Mouse (Mus musculus): Measurements from ENCODE around the gene Tgm2. TPM values are rescaled to one million over a fixed set of nuclear protein-coding genes. Genes with fewer than 3 reads are reported as not detected.

Tgm2 gene
- polyA plus RNA-seq, 2 experiments, result 6.9 to 12.1 TPM

DNA sequence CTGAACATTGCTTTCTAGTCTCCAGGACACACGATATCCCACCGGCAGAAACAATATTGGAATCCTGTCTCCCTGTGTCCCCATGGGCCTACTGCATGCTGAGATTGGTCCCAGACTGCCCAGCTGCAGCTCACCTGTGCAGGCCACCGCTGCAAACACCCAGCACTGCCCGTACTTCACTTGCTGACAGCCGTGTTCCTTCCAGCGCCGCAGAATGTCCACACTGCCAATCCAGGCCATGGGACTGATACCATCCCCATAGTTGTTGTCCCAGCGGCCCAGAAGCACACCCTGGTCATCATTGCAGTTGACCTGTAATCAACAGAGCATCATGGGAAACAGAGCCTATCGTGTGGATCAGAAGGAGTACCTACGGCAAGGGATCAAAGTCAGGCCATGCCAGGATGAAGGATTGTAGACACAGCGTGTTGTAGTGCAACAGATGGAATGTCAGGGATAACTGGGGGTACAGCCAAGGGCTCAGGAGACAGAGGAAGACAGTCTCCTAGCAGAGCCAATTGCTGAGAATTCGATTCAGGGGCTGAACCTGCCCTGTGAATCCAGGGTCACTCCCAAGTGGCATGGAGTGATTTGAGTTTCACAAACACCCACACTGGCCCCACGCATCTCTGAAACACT lies 14.9 kb downstream of the Tgm2 start:
- Histone ChIP-seq H3K4me3 (replicated peaks; ENCODE audit: low read length) (no peak overlapping the region), H3K36me3 (ENCODE audit: control insufficient read depth, insufficient read depth, low read length) (no peaks in the 10 kb centered on the region), H3K4me2 (replicated peaks; ENCODE audit: low read depth, low read length, severe bottlenecking) (no peak overlapping the region), H3K27ac (replicated peaks; ENCODE audit: low read depth, low read length) (no peak overlapping the region), H3K9me3 (ENCODE audit: control insufficient read depth, low read length) (no peaks in the 10 kb centered on the region), H3K4me1 (ENCODE audit: control insufficient read depth, insufficient read depth, low read length) (peaks cover 4% of the 10 kb centered on the region), H3K27me3 (ENCODE audit: control insufficient read depth, insufficient read depth, low read length) (no peaks in the 10 kb centered on the region), H3K9ac (ENCODE audit: low read depth, low read length, severe bottlenecking) (no peak overlapping the region)
- WGBS, result 89% methylated on average over 13 of the region's 13 CpGs
- no peak for TF ChIP-seq POLR2A (IDR thresholded peaks at IDR 0.05; ENCODE audit: borderline replicate concordance, extremely low read depth, insufficient read depth, insufficient read length)
- ATAC-seq (ENCODE audit: low FRiP score, low read depth) (no peak), DNase-seq (ENCODE audit: low spot score) (no peak)

DNA sequence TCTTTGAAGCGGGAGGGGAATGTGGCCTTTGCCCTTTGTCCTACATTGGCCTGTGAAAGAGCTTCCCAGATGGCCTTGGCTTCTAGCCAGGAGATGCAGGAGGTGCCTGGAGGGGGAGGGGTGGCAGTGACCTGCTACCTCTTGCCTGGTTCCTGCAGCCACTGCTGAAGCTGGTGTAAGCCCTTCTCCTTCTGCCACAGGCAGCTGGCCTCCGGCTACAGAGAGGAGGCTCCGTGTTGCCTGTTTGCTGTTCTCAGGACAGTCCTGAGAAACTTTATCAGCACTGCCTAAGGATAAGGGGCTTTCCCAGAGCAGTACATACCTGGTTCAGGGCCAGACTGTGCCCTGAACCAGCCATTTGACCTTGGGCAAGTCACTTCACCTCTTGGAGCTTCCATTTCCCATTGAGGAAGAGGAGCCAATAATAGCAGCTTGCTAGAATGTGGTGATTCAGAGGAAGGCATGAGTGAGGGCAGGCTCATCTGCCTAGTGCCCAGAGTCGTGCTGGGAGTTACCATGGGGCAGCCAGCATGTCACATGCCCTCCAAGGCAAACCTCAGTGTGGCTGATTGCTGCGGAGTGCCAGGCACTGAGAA lies 15.7 kb downstream of the Tgm2 start:
- no peak for DNase-seq (ENCODE audit: low spot score)
- H3K27ac ChIP-seq (replicated peaks; ENCODE audit: low read depth, low read length), result no peak overlapping the region

DNA sequence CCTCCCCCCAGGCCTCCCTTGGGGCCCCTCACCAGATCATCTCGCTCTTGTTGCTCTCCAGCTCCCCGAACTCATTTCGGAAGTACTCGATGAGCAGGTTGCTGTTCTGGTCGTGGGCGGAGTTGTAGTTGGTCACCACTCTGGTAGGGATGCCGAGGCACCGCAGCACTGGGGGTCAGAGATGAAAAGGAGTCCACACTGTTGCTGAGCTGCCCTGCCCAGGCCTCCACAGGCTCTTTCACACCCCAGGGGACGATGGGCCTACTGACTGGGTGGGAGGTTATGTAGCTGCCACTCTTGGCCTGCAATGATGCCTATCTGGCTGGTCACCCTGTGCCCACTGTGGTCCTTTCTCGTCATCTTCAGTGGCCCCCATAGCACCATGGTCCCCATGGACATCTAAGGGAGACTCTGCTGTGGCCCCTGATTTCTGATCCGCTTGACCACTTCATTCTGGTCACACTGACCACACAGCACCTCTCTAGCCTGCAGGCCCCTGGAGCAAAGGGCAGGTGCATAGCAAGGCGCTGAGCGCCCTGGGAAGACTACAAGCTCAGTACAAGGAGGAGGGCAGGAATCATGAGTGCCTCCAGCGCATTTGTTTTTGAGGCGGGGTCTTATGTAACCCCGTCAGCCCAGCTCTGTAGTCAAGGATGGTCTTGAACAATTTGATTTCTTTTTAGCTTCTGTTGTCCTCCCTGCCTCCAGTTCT lies 16.8 kb downstream of the Tgm2 start:
- no peak for TF ChIP-seq POLR2A (IDR thresholded peaks at IDR 0.05; ENCODE audit: borderline replicate concordance, extremely low read depth, insufficient read depth, insufficient read length)
- Histone ChIP-seq H3K4me3 (replicated peaks; ENCODE audit: low read length) (no peak overlapping the region), H3K27me3 (ENCODE audit: control insufficient read depth, insufficient read depth, low read length) (no peaks in the 10 kb centered on the region), H3K27ac (replicated peaks; ENCODE audit: low read depth, low read length) (no peak overlapping the region), H3K9ac (ENCODE audit: low read depth, low read length, severe bottlenecking) (no peak overlapping the region), H3K4me2 (replicated peaks; ENCODE audit: low read depth, low read length, severe bottlenecking) (no peak overlapping the region), H3K9me3 (ENCODE audit: control insufficient read depth, low read length) (no peaks in the 10 kb centered on the region), H3K36me3 (ENCODE audit: control insufficient read depth, insufficient read depth, low read length) (no peaks in the 10 kb centered on the region), H3K4me1 (ENCODE audit: control insufficient read depth, insufficient read depth, low read length) (no peaks in the 10 kb centered on the region; the same call in 1 of the 2 replicates)
- WGBS, result 75% methylated on average over 16 of the region's 16 CpGs
- ATAC-seq (ENCODE audit: low FRiP score, low read depth) (no peak), DNase-seq (ENCODE audit: low spot score) (no peak)

More for the DNA sequence above, 15.7 kb downstream of the Tgm2 start:
- WGBS, result 42% methylated on average over 5 of the region's 5 CpGs
- no peak for ATAC-seq (ENCODE audit: low FRiP score, low read depth)
- no peaks in the 10 kb centered on the region for H3K27me3 ChIP-seq (ENCODE audit: control insufficient read depth, insufficient read depth, low read length)
- H3K4me3 ChIP-seq (replicated peaks; ENCODE audit: low read length), result no peak overlapping the region
- H3K36me3 ChIP-seq (ENCODE audit: control insufficient read depth, insufficient read depth, low read length), result no peaks in the 10 kb centered on the region
- H3K9ac ChIP-seq (ENCODE audit: low read depth, low read length, severe bottlenecking), result no peak overlapping the region
- H3K4me1 ChIP-seq (ENCODE audit: control insufficient read depth, insufficient read depth, low read length), result no peaks in the 10 kb centered on the region; the same call in 1 of the 2 replicates
- no peaks in the 10 kb centered on the region for H3K9me3 ChIP-seq (ENCODE audit: control insufficient read depth, low read length)
- no peak overlapping the region for H3K4me2 ChIP-seq (replicated peaks; ENCODE audit: low read depth, low read length, severe bottlenecking)
- TF ChIP-seq POLR2A (IDR thresholded peaks at IDR 0.05; ENCODE audit: borderline replicate concordance, extremely low read depth, insufficient read depth, insufficient read length), result no peak

DNA sequence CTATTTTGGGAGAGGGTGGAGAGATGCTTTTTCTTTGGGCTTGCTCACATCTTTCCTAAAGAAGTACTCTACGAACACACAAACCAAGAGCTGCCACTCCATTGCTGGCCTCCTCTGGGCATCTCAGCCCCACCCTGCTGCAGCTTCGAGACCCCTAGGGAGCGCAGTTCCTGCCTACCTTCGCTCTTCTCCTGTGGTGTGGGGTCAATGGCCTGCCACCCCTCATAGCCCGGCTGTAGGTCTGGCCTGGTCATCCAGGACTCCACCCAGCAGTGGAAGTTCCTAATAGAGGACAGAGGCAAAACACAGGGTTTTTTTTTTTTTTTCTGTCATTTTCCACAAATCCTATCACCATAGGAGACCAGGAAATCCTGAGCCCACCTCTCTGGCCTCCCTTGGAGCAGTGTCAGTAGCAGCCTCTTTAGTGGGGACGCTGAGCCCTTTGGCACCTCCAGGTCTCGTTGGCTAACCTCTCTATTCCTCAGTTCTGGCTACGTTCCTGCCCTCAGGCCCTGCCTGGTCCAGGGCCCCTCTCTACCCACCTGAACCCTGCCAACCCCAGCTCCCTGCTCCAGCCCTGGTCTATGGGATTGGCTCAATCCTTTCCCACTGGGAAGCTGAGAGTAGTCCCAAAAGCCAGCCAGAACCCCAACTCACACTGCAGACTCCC lies 17.6 kb downstream of the Tgm2 start:
- no peak for TF ChIP-seq POLR2A (IDR thresholded peaks at IDR 0.05; ENCODE audit: borderline replicate concordance, extremely low read depth, insufficient read depth, insufficient read length)

DNA sequence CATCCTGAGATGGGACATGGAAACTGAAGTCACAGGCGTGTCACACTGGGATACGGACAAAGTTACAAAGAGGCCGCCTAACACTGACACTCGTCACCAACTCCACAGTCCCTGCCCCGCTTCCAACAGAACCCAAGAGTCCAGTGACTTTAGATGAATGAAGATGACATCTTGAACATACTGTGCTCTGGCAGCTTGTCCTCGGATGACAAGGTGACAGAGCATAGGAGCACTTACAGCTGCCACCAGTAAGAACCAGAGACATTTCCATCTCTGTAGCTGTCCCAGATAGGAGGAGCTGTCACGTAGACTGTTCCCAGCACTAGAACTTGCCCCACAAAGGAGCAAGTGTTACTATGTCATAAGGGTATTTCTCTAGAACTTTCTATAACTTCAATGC lies 18.4 kb downstream of the Tgm2 start:
- Histone ChIP-seq H3K36me3 (ENCODE audit: control insufficient read depth, insufficient read depth, low read length) (no peaks in the 10 kb centered on the region), H3K4me2 (replicated peaks; ENCODE audit: low read depth, low read length, severe bottlenecking) (no peak overlapping the region), H3K27me3 (ENCODE audit: control insufficient read depth, insufficient read depth, low read length) (no peaks in the 10 kb centered on the region), H3K4me1 (ENCODE audit: control insufficient read depth, insufficient read depth, low read length) (no peaks in the 10 kb centered on the region; the same call in 1 of the 2 replicates), H3K27ac (replicated peaks; ENCODE audit: low read depth, low read length) (no peak overlapping the region), H3K9me3 (ENCODE audit: control insufficient read depth, low read length) (no peaks in the 10 kb centered on the region), H3K4me3 (replicated peaks; ENCODE audit: low read length) (no peak overlapping the region), H3K9ac (ENCODE audit: low read depth, low read length, severe bottlenecking) (no peak overlapping the region)
- 86% methylated on average over 7 of the region's 7 CpGs for WGBS
- no peak for DNase-seq (ENCODE audit: low spot score)
- TF ChIP-seq POLR2A (IDR thresholded peaks at IDR 0.05; ENCODE audit: borderline replicate concordance, extremely low read depth, insufficient read depth, insufficient read length), result no peak
- no peak for ATAC-seq (ENCODE audit: low FRiP score, low read depth)

More for the DNA sequence above, 17.6 kb downstream of the Tgm2 start:
- DNase-seq (ENCODE audit: low spot score) (no peak), ATAC-seq (ENCODE audit: low FRiP score, low read depth) (no peak)
- Histone ChIP-seq H3K27ac (replicated peaks; ENCODE audit: low read depth, low read length) (no peak overlapping the region), H3K27me3 (ENCODE audit: control insufficient read depth, insufficient read depth, low read length) (no peaks in the 10 kb centered on the region), H3K9me3 (ENCODE audit: control insufficient read depth, low read length) (no peaks in the 10 kb centered on the region), H3K9ac (ENCODE audit: low read depth, low read length, severe bottlenecking) (no peak overlapping the region), H3K4me1 (ENCODE audit: control insufficient read depth, insufficient read depth, low read length) (no peaks in the 10 kb centered on the region; the same call in 1 of the 2 replicates), H3K4me3 (replicated peaks; ENCODE audit: low read length) (no peak overlapping the region), H3K4me2 (replicated peaks; ENCODE audit: low read depth, low read length, severe bottlenecking) (no peak overlapping the region), H3K36me3 (ENCODE audit: control insufficient read depth, insufficient read depth, low read length) (no peaks in the 10 kb centered on the region)
- 79% methylated on average over 8 of the region's 8 CpGs for WGBS
